Mouse (Mus musculus) splenic B cell, adult 2 months (primary cell): ENCODE results near the gene Wrap53.

Experiments
- DNase-seq: peaks from one replicate; pipeline ENCODE4 v3.0.0-alpha.2; 2011; ENCODE audit warnings: low read depth, low spot score
- H3K27me3 ChIP-seq: 2 replicates; pipeline ENCODE4 v1.6.1; 2012; ENCODE audit warnings: mild to moderate bottlenecking, low read length, moderate library complexity, mixed read lengths; ENCODE audit not compliant: control insufficient read depth, poor library complexity, insufficient read depth, severe bottlenecking
- H3K36me3 ChIP-seq: 2 replicates; pipeline ENCODE4 v1.6.1; 2012; ENCODE audit warnings: mild to moderate bottlenecking, low read length, moderate library complexity, mixed read lengths; ENCODE audit not compliant: control insufficient read depth, poor library complexity, insufficient read depth, severe bottlenecking

Wrap53 gene

GRCm38 (mm10) chr11:69516661-69517060, 63.4 kb downstream of the Wrap53 start:
- DNase-seq = no peak
- Histone ChIP-seq H3K36me3 (no peaks in the 10 kb centered on the region), H3K27me3 (no peaks in the 10 kb centered on the region)

GRCm38 (mm10) chr11:69516151-69516640, 63.9 kb downstream of the Wrap53 start:
- no peaks in the 10 kb centered on the region for H3K27me3 ChIP-seq
- H3K36me3 ChIP-seq = no peaks in the 10 kb centered on the region
- DNase-seq = no peak

- DNase-seq = peak; percentile 76
- Histone ChIP-seq H3K36me3 (no peaks in the 10 kb centered on the region), H3K27me3 (no peaks in the 10 kb centered on the region)
Observed at GRCm38 (mm10) chr11:69513840-69514239, 66.2 kb downstream of the Wrap53 start.
